Mouse (Mus musculus): ENCODE measurements at regions not wholly inside any gene's neighbourhood (a gene's known extent, or its start where the extent isn't known, plus 50 kb on each side); places are given as distances from the start of the nearest gene placed in this dataset.

GRCm38 (mm10) chr2:57567183-57567582, 329.7 kb downstream of the Gpd2 start:
- no peak overlapping the region for H3K9ac ChIP-seq (replicated peaks; ENCODE audit: low read length)
- ATAC-seq (ENCODE audit: low FRiP score, low TSS enrichment) (no peak), DNase-seq (no peak)
- H3K4me2 ChIP-seq (ENCODE audit: low read length) = no peak overlapping the region
- 88% methylated on average over 1 of the region's 1 CpGs for WGBS
- no peak overlapping the region for H3K4me3 ChIP-seq (replicated peaks; ENCODE audit: low read depth, low read length)
- no peaks in the 10 kb centered on the region for H3K27me3 ChIP-seq (ENCODE audit: control insufficient read depth, insufficient read depth, low read length)
- no peaks in the 10 kb centered on the region for H3K9me3 ChIP-seq (ENCODE audit: control insufficient read depth, low read length)
- no peaks in the 10 kb centered on the region for H3K36me3 ChIP-seq (ENCODE audit: control insufficient read depth, insufficient read depth, low read length)
- no peaks in the 10 kb centered on the region for H3K4me1 ChIP-seq (ENCODE audit: control insufficient read depth, insufficient read depth, low read length)
- H3K27ac ChIP-seq (replicated peaks; ENCODE audit: low read depth, low read length) = no peak overlapping the region

GRCm38 (mm10) chr2:57587065-57587464, 349.6 kb downstream of the Gpd2 start:
- ATAC-seq (ENCODE audit: low FRiP score, low TSS enrichment) = no peak
- no peaks in the 10 kb centered on the region for H3K9me3 ChIP-seq (ENCODE audit: control insufficient read depth, low read length)
- DNase-seq = no peak
- no peak overlapping the region for H3K4me2 ChIP-seq (ENCODE audit: low read length)
- no peak overlapping the region for H3K27ac ChIP-seq (replicated peaks; ENCODE audit: low read depth, low read length)
- no peak overlapping the region for H3K9ac ChIP-seq (replicated peaks; ENCODE audit: low read length)
- H3K4me1 ChIP-seq (ENCODE audit: control insufficient read depth, insufficient read depth, low read length) = no peaks in the 10 kb centered on the region
- H3K36me3 ChIP-seq (ENCODE audit: control insufficient read depth, insufficient read depth, low read length) = no peaks in the 10 kb centered on the region
- H3K27me3 ChIP-seq (ENCODE audit: control insufficient read depth, insufficient read depth, low read length) = no peaks in the 10 kb centered on the region
- no peak overlapping the region for H3K4me3 ChIP-seq (replicated peaks; ENCODE audit: low read depth, low read length)
- 88% methylated on average over 3 of the region's 3 CpGs for WGBS

DNA sequence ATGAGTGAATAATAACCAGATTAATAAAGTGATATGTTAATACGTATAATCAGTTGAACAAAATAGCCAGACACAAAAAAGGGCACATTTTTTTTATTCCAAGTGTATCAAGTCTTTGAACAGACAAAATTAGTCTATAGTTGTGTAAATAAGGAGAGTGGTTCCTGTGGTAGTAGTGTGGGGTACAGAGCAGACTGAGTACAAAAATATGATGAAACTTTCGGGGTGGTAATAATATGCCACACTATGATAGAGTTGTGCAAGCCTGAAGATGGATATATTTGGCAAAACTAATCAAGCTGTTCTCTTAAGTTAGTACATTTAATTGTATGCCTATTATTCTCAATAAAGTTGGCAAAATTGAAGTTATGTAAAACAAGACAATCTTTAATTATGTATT, 356.1 kb downstream of the Gpd2 start:
- ATAC-seq (ENCODE audit: low FRiP score, low TSS enrichment) (no peak), DNase-seq (no peak)
- Histone ChIP-seq H3K4me2 (ENCODE audit: low read length) (no peak overlapping the region), H3K27me3 (ENCODE audit: control insufficient read depth, insufficient read depth, low read length) (no peaks in the 10 kb centered on the region), H3K36me3 (ENCODE audit: control insufficient read depth, insufficient read depth, low read length) (no peaks in the 10 kb centered on the region), H3K27ac (replicated peaks; ENCODE audit: low read depth, low read length) (no peak overlapping the region), H3K4me1 (ENCODE audit: control insufficient read depth, insufficient read depth, low read length) (peaks cover 5% of the 10 kb centered on the region; the same call in 1 of the 2 replicates), H3K4me3 (replicated peaks; ENCODE audit: low read depth, low read length) (no peak overlapping the region), H3K9ac (replicated peaks; ENCODE audit: low read length) (no peak overlapping the region), H3K9me3 (ENCODE audit: control insufficient read depth, low read length) (no peaks in the 10 kb centered on the region)
- WGBS = 94% methylated on average over 2 of the region's 2 CpGs

- no peak overlapping the region for H3K4me3 ChIP-seq (replicated peaks; ENCODE audit: low read depth, low read length)
- WGBS = 15% methylated on average over 9 of the region's 9 CpGs
Measured at GRCm38 (mm10) chr2:57597694-57598358, 360.4 kb downstream of the Gpd2 start.

GRCm38 (mm10) chr2:57611599-57611998, 374.2 kb downstream of the Gpd2 start:
- Histone ChIP-seq H3K27ac (replicated peaks; ENCODE audit: low read depth, low read length) (no peak overlapping the region), H3K4me2 (ENCODE audit: low read length) (no peak overlapping the region), H3K4me3 (replicated peaks; ENCODE audit: low read depth, low read length) (no peak overlapping the region), H3K9ac (replicated peaks; ENCODE audit: low read length) (no peak overlapping the region), H3K4me1 (ENCODE audit: control insufficient read depth, insufficient read depth, low read length) (0 out of 2 replicates have a peak, but pooled peaks cover 4% of the 10 kb centered on the region), H3K27me3 (ENCODE audit: control insufficient read depth, insufficient read depth, low read length) (no peaks in the 10 kb centered on the region), H3K36me3 (ENCODE audit: control insufficient read depth, insufficient read depth, low read length) (no peaks in the 10 kb centered on the region), H3K9me3 (ENCODE audit: control insufficient read depth, low read length) (no peaks in the 10 kb centered on the region)
- DNase-seq (no peak), ATAC-seq (ENCODE audit: low FRiP score, low TSS enrichment) (no peak)

More at GRCm38 (mm10) chr2:57597694-57598358, 360.4 kb downstream of the Gpd2 start:
- H3K36me3 ChIP-seq (ENCODE audit: control insufficient read depth, insufficient read depth, low read length) = no peaks in the 10 kb centered on the region
- ATAC-seq (ENCODE audit: low FRiP score, low TSS enrichment) (peak; percentile 86), DNase-seq (peak; percentile 83)
- peaks cover 5% of the 10 kb centered on the region; the same call in 1 of the 2 replicates for H3K4me1 ChIP-seq (ENCODE audit: control insufficient read depth, insufficient read depth, low read length)
- no peaks in the 10 kb centered on the region for H3K27me3 ChIP-seq (ENCODE audit: control insufficient read depth, insufficient read depth, low read length)
- peak overlapping the region; percentile 52; the same call in 1 of the 2 replicates for H3K27ac ChIP-seq (replicated peaks; ENCODE audit: low read depth, low read length)
- no peaks in the 10 kb centered on the region for H3K9me3 ChIP-seq (ENCODE audit: control insufficient read depth, low read length)
- 0 out of 2 replicates have a peak overlapping the region, but pooled peaks have one; percentile 12 for H3K9ac ChIP-seq (replicated peaks; ENCODE audit: low read length)
- H3K4me2 ChIP-seq (ENCODE audit: low read length) = peak overlapping the region; percentile 39

GRCm38 (mm10) chr2:57613243-57613642, 375.8 kb downstream of the Gpd2 start:
- no peak overlapping the region for H3K4me3 ChIP-seq (replicated peaks; ENCODE audit: low read depth, low read length)
- H3K4me2 ChIP-seq (ENCODE audit: low read length) = peak overlapping the region; percentile 42
- no peak for ATAC-seq (ENCODE audit: low FRiP score, low TSS enrichment)
- DNase-seq = peak; percentile 78
- WGBS = 40% methylated on average over 10 of the region's 10 CpGs
- no peaks in the 10 kb centered on the region for H3K27me3 ChIP-seq (ENCODE audit: control insufficient read depth, insufficient read depth, low read length)
- H3K27ac ChIP-seq (replicated peaks; ENCODE audit: low read depth, low read length) = no peak overlapping the region
- H3K9ac ChIP-seq (replicated peaks; ENCODE audit: low read length) = no peak overlapping the region
- H3K9me3 ChIP-seq (ENCODE audit: control insufficient read depth, low read length) = no peaks in the 10 kb centered on the region
- H3K4me1 ChIP-seq (ENCODE audit: control insufficient read depth, insufficient read depth, low read length) = peaks cover 9% of the 10 kb centered on the region; the same call in 1 of the 2 replicates
- H3K36me3 ChIP-seq (ENCODE audit: control insufficient read depth, insufficient read depth, low read length) = no peaks in the 10 kb centered on the region

DNA sequence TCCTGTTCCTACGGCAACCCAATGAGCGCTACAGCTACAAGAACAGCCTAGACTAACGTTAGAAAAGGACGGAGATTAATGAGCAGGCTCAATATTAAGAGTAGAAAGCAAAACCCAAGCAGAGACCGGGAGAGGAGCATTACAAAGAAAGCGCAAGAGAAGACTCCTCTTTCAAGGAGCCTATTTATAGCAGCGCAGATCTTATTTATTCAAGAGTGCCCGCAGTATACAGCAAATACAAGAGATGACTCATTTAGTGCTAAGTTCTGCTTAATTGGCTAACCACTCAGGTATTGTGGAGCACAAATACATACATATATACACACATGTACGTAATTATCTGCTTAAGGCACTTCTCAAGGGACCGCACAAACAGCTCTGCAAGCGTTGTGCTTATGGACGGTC, 377.2 kb downstream of the Gpd2 start:
- no peaks in the 10 kb centered on the region for H3K9me3 ChIP-seq (ENCODE audit: control insufficient read depth, low read length)
- no peaks in the 10 kb centered on the region for H3K36me3 ChIP-seq (ENCODE audit: control insufficient read depth, insufficient read depth, low read length)
- DNase-seq (peak; percentile 62), ATAC-seq (ENCODE audit: low FRiP score, low TSS enrichment) (0 out of 2 replicates have a peak, but pooled peaks have one; percentile 21)
- H3K4me3 ChIP-seq (replicated peaks; ENCODE audit: low read depth, low read length) = peak overlapping the region; percentile 9
- 27% methylated on average over 12 of the region's 12 CpGs for WGBS
- H3K27me3 ChIP-seq (ENCODE audit: control insufficient read depth, insufficient read depth, low read length) = no peaks in the 10 kb centered on the region
- H3K27ac ChIP-seq (replicated peaks; ENCODE audit: low read depth, low read length) = no peak overlapping the region
- peaks cover 9% of the 10 kb centered on the region; the same call in 1 of the 2 replicates for H3K4me1 ChIP-seq (ENCODE audit: control insufficient read depth, insufficient read depth, low read length)
- H3K4me2 ChIP-seq (ENCODE audit: low read length) = peak overlapping the region; percentile 47
- H3K9ac ChIP-seq (replicated peaks; ENCODE audit: low read length) = no peak overlapping the region

DNA sequence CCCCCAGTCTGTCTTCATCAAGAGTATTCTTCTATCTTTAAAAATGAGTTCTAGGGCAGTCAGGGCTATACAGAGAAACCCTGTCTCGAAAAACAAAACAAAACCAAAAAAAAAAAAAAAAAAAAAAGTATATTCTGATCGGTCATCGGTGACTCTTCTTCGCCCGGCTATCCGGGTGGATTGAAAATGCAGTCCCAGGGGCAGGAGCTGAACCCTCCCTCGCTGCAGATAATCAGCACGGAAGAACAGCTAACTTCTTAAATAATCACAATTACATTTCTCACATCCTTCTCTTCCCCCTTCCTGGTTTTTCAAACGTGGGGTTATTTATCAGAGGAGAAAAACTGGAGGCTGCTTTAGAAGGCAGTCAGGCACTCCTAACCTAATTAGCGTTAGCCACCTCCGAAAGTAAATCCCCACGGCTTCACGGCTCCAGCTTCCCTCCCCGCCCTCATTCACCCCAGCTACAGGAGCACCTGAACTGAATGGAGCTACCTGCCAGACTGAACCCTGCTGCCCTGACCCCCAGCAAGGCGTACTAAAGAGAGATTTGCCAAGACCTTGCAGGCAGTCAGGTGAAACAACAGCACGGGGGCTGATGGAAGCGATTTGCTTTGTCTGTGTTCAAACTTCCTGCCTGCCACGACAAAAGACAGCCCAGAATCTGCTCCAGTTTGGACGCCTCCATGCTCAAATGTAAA, 379.2 kb downstream of the Gpd2 start:
- H3K9ac ChIP-seq (replicated peaks; ENCODE audit: low read length) = peak overlapping the region; percentile 39; the same call in 1 of the 2 replicates
- ATAC-seq (ENCODE audit: low FRiP score, low TSS enrichment) (0 out of 2 replicates have a peak, but pooled peaks have one; percentile 43), DNase-seq (peak; percentile 59)
- peak overlapping the region; percentile 57 for H3K4me2 ChIP-seq (ENCODE audit: low read length)
- H3K9me3 ChIP-seq (ENCODE audit: control insufficient read depth, low read length) = no peaks in the 10 kb centered on the region
- H3K4me1 ChIP-seq (ENCODE audit: control insufficient read depth, insufficient read depth, low read length) = peaks cover 9% of the 10 kb centered on the region; the same call in 1 of the 2 replicates
- H3K4me3 ChIP-seq (replicated peaks; ENCODE audit: low read depth, low read length) = peak overlapping the region; percentile 30
- H3K27ac ChIP-seq (replicated peaks; ENCODE audit: low read depth, low read length) = no peak overlapping the region
- H3K27me3 ChIP-seq (ENCODE audit: control insufficient read depth, insufficient read depth, low read length) = no peaks in the 10 kb centered on the region
- 2% methylated on average over 19 of the region's 19 CpGs for WGBS
- H3K36me3 ChIP-seq (ENCODE audit: control insufficient read depth, insufficient read depth, low read length) = no peaks in the 10 kb centered on the region

Data from midbrain, embryonic 14.5 days (tissue).